9 mouse cellular contexts compared by ENCODE assay signal in the genomic region with DNA sequence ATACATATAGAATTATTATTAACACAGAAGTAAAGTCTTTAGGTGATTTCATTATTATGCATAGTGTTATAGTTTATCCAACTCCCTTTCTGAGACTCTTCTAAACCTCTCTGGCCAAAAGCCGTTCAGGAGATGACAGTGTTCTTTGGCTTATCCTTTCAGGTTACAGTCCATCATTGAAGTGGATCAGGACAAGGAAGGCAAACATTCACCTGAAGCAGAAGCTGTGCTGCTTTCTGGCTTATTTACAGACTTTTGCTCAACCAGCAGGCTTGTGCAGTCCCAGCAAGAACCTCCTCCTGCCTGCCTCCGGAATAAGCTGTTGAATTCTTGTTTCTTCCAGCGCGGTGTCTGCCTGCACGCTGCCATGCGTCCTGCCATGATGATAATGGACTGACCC. TPM values are rescaled to one million over a fixed set of nuclear protein-coding genes. Genes with fewer than 3 reads are reported as not detected.
DNase-seq lines count a peak whose midpoint lies in the region; ATAC-seq lines count a peak whose summit lies in the region.
"Had no signal": no experiment of that assay in that cellular context is flagged by ENCODE, and none has a peak within 500 bp of the region (broad histone marks: within the 10 kb centered on the region; RNA-seq: fewer than 3 reads in every experiment).

A gene (plus strand): TSS at position 301 of the 400 bp plus-strand sequence.

- H3K4me1 ChIP-seq in kidney, embryonic 16.5 days (ENCODE audit: insufficient read depth, low read length) = no peaks in the 10 kb centered on the region
- H3K4me1 ChIP-seq in limb, embryonic 13.5 days = no peaks in the 10 kb centered on the region

- H3K36me3 ChIP-seq in kidney, embryonic 16.5 days (ENCODE audit: insufficient read depth, low read length) = no peaks in the 10 kb centered on the region
- H3K36me3 ChIP-seq in limb, embryonic 13.5 days = no peaks in the 10 kb centered on the region

- H3K9me3 ChIP-seq in kidney, embryonic 16.5 days (ENCODE audit: low read length) = no peaks in the 10 kb centered on the region
- H3K9me3 ChIP-seq in limb, embryonic 13.5 days = 0 out of 2 replicates have a peak, but pooled peaks cover 3% of the 10 kb centered on the region

- H3K4me3 ChIP-seq in kidney, embryonic 16.5 days (ENCODE audit: low read length) = no peak within 1 kb of the TSS
- no peak within 1 kb of the TSS for H3K4me3 ChIP-seq in limb, embryonic 13.5 days
- H3K4me3 ChIP-seq: myocyte had no signal

- H3K27me3 ChIP-seq in kidney, embryonic 16.5 days (ENCODE audit: insufficient read depth, low read length) = no peaks in the 10 kb centered on the region
- no peaks in the 10 kb centered on the region for H3K27me3 ChIP-seq in limb, embryonic 13.5 days

- no peak within 1 kb of the TSS for H3K4me2 ChIP-seq in kidney, embryonic 16.5 days (replicated peaks; ENCODE audit: low read depth, low read length)
- H3K4me2 ChIP-seq in limb, embryonic 13.5 days (replicated peaks) = no peak within 1 kb of the TSS

- no peak within 1 kb of the TSS for H3K9ac ChIP-seq in kidney, embryonic 16.5 days (replicated peaks; ENCODE audit: low read length)
- no peak within 1 kb of the TSS for H3K9ac ChIP-seq in limb, embryonic 13.5 days

- H3K27ac ChIP-seq in kidney, embryonic 16.5 days (ENCODE audit: low read length) = no peak within 1 kb of the TSS
- H3K27ac ChIP-seq in limb, embryonic 13.5 days = no peak within 1 kb of the TSS; the same call in 1 of the 2 replicates

- DNase-seq in kidney, postnatal 25 days = no peak
- no peak for DNase-seq in adrenal gland, postnatal 36 days
- DNase-seq in heart, postnatal 14 days = no peak
- DNase-seq in B cell, adult 2 months = no peak
- DNase-seq in embryo, embryonic 10 days (ENCODE audit: low spot score) = no peak
- DNase-seq in adipocyte (ENCODE audit: low spot score) = no peak

- ATAC-seq in kidney, embryonic 16.5 days (ENCODE audit: low FRiP score, low TSS enrichment) = no peak
- ATAC-seq in limb, embryonic 13.5 days (ENCODE audit: low FRiP score, low read depth) = no peak

- intact Hi-C loops in heart, postnatal 14 days (cut with DNase I) = no loop called here

- WGBS in kidney, embryonic 16.5 days = 93% methylated on average over 6 of the region's 6 CpGs
- whole genome bisulfite sequencing in limb, embryonic 13.5 days = 93% methylated on average over 6 of the region's 6 CpGs

RNA-seq across cellular contexts. Expression of the gene that starts here (rescaled TPM):
- 67.7 and 70.1 TPM in 2 replicates for polyA plus RNA-seq in kidney, embryonic 16.5 days (2015; fragmentation: Nextera tagmentation; extraction: Ambion mirVana)
- total RNA-seq in adrenal gland, postnatal 36 days (2021) = 10 to 100 TPM; 47.8 to 48.8 TPM
- total RNA-seq in heart, postnatal 14 days (2021) = 10 to 100 TPM; 15.7 to 16.9 TPM
- polyA plus RNA-seq in limb, embryonic 13.5 days (2015; fragmentation: Nextera tagmentation; extraction: Ambion mirVana) = 99.2 and 104 TPM in 2 replicates
